Mouse (Mus musculus) cortical plate, adult 2 months (tissue): ENCODE data around the gene Sclt1. TPM values are rescaled to one million over a fixed set of nuclear protein-coding genes. Genes with fewer than 3 reads are reported as not detected.
A peak's percentile ranks its signal among the peaks of the same experiment; 100 is the strongest.

ENCODE experiments used
- H3K27ac ChIP-seq: fragments of 200-500 bp; 2 replicates; pipeline ENCODE4 v1.5.1; 2012; ENCODE audit warnings: low read length, control low read depth, inconsistent platforms; ENCODE audit not compliant: insufficient read depth
- H3K4me1 ChIP-seq: fragments of 200-500 bp; 2 replicates; pipeline ENCODE4 v1.6.1; 2011; ENCODE audit warnings: low read length; ENCODE audit not compliant: control insufficient read depth, insufficient read depth
- H3K4me3 ChIP-seq: fragments of 200-500 bp; 2 replicates; pipeline ENCODE4 v1.5.1; 2011; ENCODE audit warnings: mild to moderate bottlenecking, low read length, control low read depth; ENCODE audit not compliant: insufficient read depth
- CTCF ChIP-seq: fragments of 200-500 bp; IDR thresholded peaks from 2 replicates; pipeline ENCODE4 v1.5.1; 2011; ENCODE audit warnings: mild to moderate bottlenecking, control low read depth, low read length; ENCODE audit not compliant: insufficient read depth; ENCODE audit errors: extremely low read depth
- POLR2A ChIP-seq: fragments of 200-500 bp; IDR thresholded peaks from 2 replicates; pipeline ENCODE4 v1.6.1; 2011; ENCODE audit warnings: mild to moderate bottlenecking, low read length, control low read depth; ENCODE audit not compliant: insufficient read depth; ENCODE audit errors: extremely low read depth
- polyA plus RNA-seq: library from polyadenylated mRNA; depleted of rRNA; stranded (reverse); fragments of >200 nt; gene quantifications from 2 replicates; pipeline ENCODE4 v1.2.3, GENCODE M21; 2012

The Sclt1 gene
- polyA plus RNA-seq, 1 experiment = 11.6 TPM

GRCm38 (mm10) chr3:41589246-41589914 lies 152.9 kb downstream of the Sclt1 start:
- H3K4me1 ChIP-seq = peaks cover 4% of the 10 kb centered on the region; the same call in 1 of the 2 replicates
- TF ChIP-seq POLR2A (no peak), CTCF (no peak)
- H3K27ac ChIP-seq = no peak overlapping the region
- H3K4me3 ChIP-seq = no peak overlapping the region

- Histone ChIP-seq H3K27ac (no peak overlapping the region), H3K4me3 (no peak overlapping the region), H3K4me1 (peaks cover 4% of the 10 kb centered on the region; the same call in 1 of the 2 replicates)
- TF ChIP-seq CTCF = no peak
- TF ChIP-seq POLR2A = no peak
These were observed 153.8 kb downstream of the Sclt1 start for GRCm38 (mm10) chr3:41588495-41588894.

GRCm38 (mm10) chr3:41587588-41587987 lies 154.7 kb downstream of the Sclt1 start:
- no peak for TF ChIP-seq CTCF
- TF ChIP-seq POLR2A = no peak

GRCm38 (mm10) chr3:41586917-41587316 lies 155.4 kb downstream of the Sclt1 start:
- H3K4me3 ChIP-seq = no peak overlapping the region
- H3K4me1 ChIP-seq = peaks cover 3% of the 10 kb centered on the region; the same call in 1 of the 2 replicates
- TF ChIP-seq POLR2A (no peak), CTCF (no peak)
- no peak overlapping the region for H3K27ac ChIP-seq

More at GRCm38 (mm10) chr3:41587588-41587987, 154.7 kb downstream of the Sclt1 start:
- Histone ChIP-seq H3K4me3 (no peak overlapping the region), H3K27ac (no peak overlapping the region), H3K4me1 (peaks cover 3% of the 10 kb centered on the region; the same call in 1 of the 2 replicates)

- Histone ChIP-seq H3K4me1 (peaks cover 3% of the 10 kb centered on the region; the same call in 1 of the 2 replicates), H3K27ac (no peak overlapping the region), H3K4me3 (no peak overlapping the region)
- TF ChIP-seq CTCF (no peak), POLR2A (no peak)
These were observed 156.0 kb downstream of the Sclt1 start for GRCm38 (mm10) chr3:41586330-41586729.

- Histone ChIP-seq H3K27ac (no peak overlapping the region), H3K4me1 (peaks cover 4% of the 10 kb centered on the region), H3K4me3 (no peak overlapping the region)
- TF ChIP-seq CTCF = no peak
These were observed 156.8 kb downstream of the Sclt1 start for GRCm38 (mm10) chr3:41585548-41585947.

- TF ChIP-seq CTCF (no peak), POLR2A (no peak)
These were observed 158.7 kb downstream of the Sclt1 start for GRCm38 (mm10) chr3:41583621-41584020.

GRCm38 (mm10) chr3:41583092-41583491 lies 159.2 kb downstream of the Sclt1 start:
- H3K4me3 ChIP-seq = no peak overlapping the region
- TF ChIP-seq POLR2A (no peak), CTCF (no peak)
- 0 out of 2 replicates have a peak overlapping the region, but pooled peaks have one; percentile 5 for H3K27ac ChIP-seq
- H3K4me1 ChIP-seq = peaks cover 4% of the 10 kb centered on the region

More at GRCm38 (mm10) chr3:41583621-41584020, 158.7 kb downstream of the Sclt1 start:
- Histone ChIP-seq H3K4me1 (peaks cover 4% of the 10 kb centered on the region), H3K27ac (0 out of 2 replicates have a peak overlapping the region, but pooled peaks have one; percentile 5), H3K4me3 (no peak overlapping the region)

- H3K4me3 ChIP-seq = no peak overlapping the region
- TF ChIP-seq POLR2A (no peak), CTCF (no peak)
- H3K27ac ChIP-seq = no peak overlapping the region
- peaks cover 4% of the 10 kb centered on the region for H3K4me1 ChIP-seq
These were observed 160.1 kb downstream of the Sclt1 start for GRCm38 (mm10) chr3:41582256-41582655.

GRCm38 (mm10) chr3:41581436-41581835 lies 160.9 kb downstream of the Sclt1 start:
- Histone ChIP-seq H3K27ac (no peak overlapping the region), H3K4me1 (peaks cover 1% of the 10 kb centered on the region), H3K4me3 (no peak overlapping the region)
- TF ChIP-seq CTCF = no peak
- no peak for TF ChIP-seq POLR2A
